Mouse (Mus musculus) myocyte (in vitro differentiated cells): ENCODE data around the gene Ankmy1. TPM values are rescaled to one million over a fixed set of nuclear protein-coding genes. Genes with fewer than 3 reads are reported as not detected.

Experiments
- H3K27me3 ChIP-seq: one replicate; pipeline ENCODE4 v1.6.1; 2011; ENCODE audit not compliant: control insufficient read depth, insufficient read depth, insufficient read length
- H3K36me3 ChIP-seq: one replicate; pipeline ENCODE4 v1.6.1; 2011; ENCODE audit not compliant: control insufficient read depth, insufficient read depth
- H3K4me2 ChIP-seq: one replicate; pipeline ENCODE4 v1.6.1; 2011; ENCODE audit warnings: low read depth, control low read depth
- H3K4me3 ChIP-seq: one replicate; pipeline ENCODE4 v1.5.1; 2011; ENCODE audit warnings: mild to moderate bottlenecking, control low read depth, moderate library complexity
- H3K79me2 ChIP-seq: one replicate; pipeline ENCODE4 v1.6.1; 2011; ENCODE audit not compliant: control insufficient read depth, insufficient read depth
- H3ac ChIP-seq: one replicate; pipeline ENCODE4 v1.6.1; 2011; ENCODE audit not compliant: control insufficient read depth, insufficient read length
- CEBPB ChIP-seq: IDR thresholded peaks from 2 replicates; pipeline ENCODE4 v1.6.1; 2011; ENCODE audit warnings: mild to moderate bottlenecking, moderate library complexity; ENCODE audit not compliant: poor library complexity, insufficient read depth, severe bottlenecking
- E2F4 ChIP-seq: IDR thresholded peaks from one replicate; pipeline ENCODE4 v1.6.1; 2011; ENCODE audit warnings: mild to moderate bottlenecking, control low read depth, moderate library complexity; ENCODE audit not compliant: insufficient read depth
- MAX ChIP-seq: IDR thresholded peaks from one replicate; pipeline ENCODE4 v1.6.1; 2011; ENCODE audit warnings: low read depth, mild to moderate bottlenecking, control low read depth
- MYOD1 ChIP-seq, 3 experiments: IDR thresholded peaks; one replicate each; pipeline ENCODE4 v1.6.1; 2011; ENCODE audit warnings: control low read depth in 2 of 3, low read depth in 2 of 3, mild to moderate bottlenecking in 2 of 3, moderate library complexity in 1 of 3; ENCODE audit not compliant: insufficient read length in 2 of 3, control insufficient read depth in 1 of 3
- MYOG ChIP-seq, 3 experiments: IDR thresholded peaks; one replicate each; pipeline ENCODE4 v1.6.1; 2011; ENCODE audit warnings: control low read depth in 2 of 3, low read depth in 2 of 3, mild to moderate bottlenecking in 2 of 3; ENCODE audit not compliant: insufficient read length in 2 of 3, control insufficient read depth in 1 of 3, insufficient read depth in 1 of 3
- POLR2A ChIP-seq: IDR thresholded peaks from one replicate; pipeline ENCODE4 v1.6.1; 2011; ENCODE audit warnings: low read depth, mild to moderate bottlenecking, control low read depth, moderate library complexity; ENCODE audit not compliant: insufficient read length
- POLR2AphosphoS2 ChIP-seq: IDR thresholded peaks from one replicate; pipeline ENCODE4 v1.6.1; 2011; ENCODE audit warnings: low read depth, control low read depth; ENCODE audit not compliant: insufficient read length
- REST ChIP-seq: IDR thresholded peaks from one replicate; pipeline ENCODE4 v1.6.1; 2011; ENCODE audit warnings: mild to moderate bottlenecking, control low read depth, moderate library complexity; ENCODE audit not compliant: insufficient read depth, insufficient read length
- SRF ChIP-seq: IDR thresholded peaks from one replicate; pipeline ENCODE4 v1.6.1; 2011; ENCODE audit warnings: low read depth; ENCODE audit not compliant: control insufficient read depth, insufficient read length
- TCF12 ChIP-seq: IDR thresholded peaks from one replicate; pipeline ENCODE4 v1.6.1; 2011; ENCODE audit warnings: mild to moderate bottlenecking, control low read depth; ENCODE audit not compliant: poor library complexity, insufficient read depth, severe bottlenecking
- TCF3 ChIP-seq: IDR thresholded peaks from one replicate; pipeline ENCODE4 v1.6.1; 2011; ENCODE audit warnings: low read depth, control low read depth; ENCODE audit not compliant: insufficient read length
- USF1 ChIP-seq: IDR thresholded peaks from one replicate; pipeline ENCODE4 v1.6.1; 2011; ENCODE audit warnings: low read depth, mild to moderate bottlenecking, control low read depth, moderate library complexity
- polyA plus RNA-seq: library from polyadenylated mRNA; unstranded; fragments of >200 nt; fragmentation: generic; extraction: Trizol; gene quantifications from one replicate; pipeline ENCODE4 v1.2.1, GENCODE M21; 2012; ENCODE audit warnings: missing spikeins

The Ankmy1 gene
- polyA plus RNA-seq, 1 experiment = 2.4 TPM

- Histone ChIP-seq H3K27me3 (no peaks in the 10 kb centered on the region), H3K79me2 (no peaks in the 10 kb centered on the region), H3ac (no peak overlapping the region), H3K4me3 (no peak overlapping the region), H3K4me2 (no peak overlapping the region), H3K36me3 (peaks cover 18% of the 10 kb centered on the region)
- TF ChIP-seq SRF (no peak), TCF3 (no peak), CEBPB (no peak), POLR2A (no peak), E2F4 (no peak), POLR2AphosphoS2 (no peak), REST (no peak), USF1 (no peak), TCF12 (no peak), MYOD1 (IDR thresholded peaks at IDR 0.05; ENCODE audit: control insufficient read depth in 1 of 3, insufficient read length in 2 of 3, low read depth in 2 of 3) (no peak), MYOG (IDR thresholded peaks at IDR 0.05; ENCODE audit: control insufficient read depth in 1 of 3, insufficient read depth in 1 of 3, insufficient read length in 2 of 3, low read depth in 2 of 3) (no peak), MAX (no peak)
These were observed 17.1 kb upstream of the Ankmy1 start for GRCm38 (mm10) chr1:92919775-92920174.

GRCm38 (mm10) chr1:92919151-92919550 is 16.4 kb upstream of the Ankmy1 start:
- Histone ChIP-seq H3K4me2 (no peak overlapping the region), H3K79me2 (no peaks in the 10 kb centered on the region), H3ac (no peak overlapping the region), H3K4me3 (no peak overlapping the region), H3K27me3 (no peaks in the 10 kb centered on the region), H3K36me3 (peaks cover 18% of the 10 kb centered on the region)
- no peak for TF ChIP-seq TCF3
- no peak for TF ChIP-seq E2F4
- no peak for TF ChIP-seq POLR2A
- TF ChIP-seq USF1 = no peak
- TF ChIP-seq MAX = no peak
- TF ChIP-seq MYOD1 (IDR thresholded peaks at IDR 0.05; ENCODE audit: control insufficient read depth in 1 of 3, insufficient read length in 2 of 3, low read depth in 2 of 3) = no peak
- TF ChIP-seq TCF12 = no peak
- TF ChIP-seq POLR2AphosphoS2 = no peak
- no peak for TF ChIP-seq REST
- no peak for TF ChIP-seq CEBPB
- TF ChIP-seq MYOG (IDR thresholded peaks at IDR 0.05; ENCODE audit: control insufficient read depth in 1 of 3, insufficient read depth in 1 of 3, insufficient read length in 2 of 3, low read depth in 2 of 3) = no peak
- no peak for TF ChIP-seq SRF

- no peak overlapping the region for H3K4me3 ChIP-seq
- no peak for TF ChIP-seq POLR2A
- TF ChIP-seq CEBPB = no peak
- TF ChIP-seq TCF3 = no peak
- TF ChIP-seq E2F4 = no peak
- no peak for TF ChIP-seq REST
- no peak for TF ChIP-seq TCF12
- no peak for TF ChIP-seq POLR2AphosphoS2
- no peak for TF ChIP-seq MAX
- no peaks in the 10 kb centered on the region for H3K27me3 ChIP-seq
- peaks cover 18% of the 10 kb centered on the region for H3K36me3 ChIP-seq
- H3K79me2 ChIP-seq = no peaks in the 10 kb centered on the region
- H3K4me2 ChIP-seq = no peak overlapping the region
- no peak overlapping the region for H3ac ChIP-seq
These were observed 14.0 kb upstream of the Ankmy1 start for GRCm38 (mm10) chr1:92916725-92917124.

GRCm38 (mm10) chr1:92914993-92915392 is 12.3 kb upstream of the Ankmy1 start:
- peaks cover 11% of the 10 kb centered on the region for H3K36me3 ChIP-seq
- no peak overlapping the region for H3K4me2 ChIP-seq
- no peaks in the 10 kb centered on the region for H3K27me3 ChIP-seq
- no peak overlapping the region for H3ac ChIP-seq
- no peak for TF ChIP-seq SRF
- no peak for TF ChIP-seq MAX
- TF ChIP-seq TCF12 = no peak
- TF ChIP-seq REST = no peak
- TF ChIP-seq MYOG (IDR thresholded peaks at IDR 0.05; ENCODE audit: control insufficient read depth in 1 of 3, insufficient read depth in 1 of 3, insufficient read length in 2 of 3, low read depth in 2 of 3) = no peak
- no peak for TF ChIP-seq MYOD1 (IDR thresholded peaks at IDR 0.05; ENCODE audit: control insufficient read depth in 1 of 3, insufficient read length in 2 of 3, low read depth in 2 of 3)
- no peak for TF ChIP-seq TCF3
- no peak for TF ChIP-seq POLR2AphosphoS2
- no peak for TF ChIP-seq POLR2A
- H3K79me2 ChIP-seq = peaks cover 1% of the 10 kb centered on the region
- no peak overlapping the region for H3K4me3 ChIP-seq

- H3K27me3 ChIP-seq = no peaks in the 10 kb centered on the region
- no peak overlapping the region for H3ac ChIP-seq
- no peak overlapping the region for H3K4me3 ChIP-seq
- peaks cover 9% of the 10 kb centered on the region for H3K79me2 ChIP-seq
- H3K36me3 ChIP-seq = peaks cover 11% of the 10 kb centered on the region
- TF ChIP-seq SRF = no peak
- TF ChIP-seq E2F4 = no peak
- no peak for TF ChIP-seq POLR2AphosphoS2
- no peak for TF ChIP-seq CEBPB
- TF ChIP-seq MYOG (IDR thresholded peaks at IDR 0.05; ENCODE audit: control insufficient read depth in 1 of 3, insufficient read depth in 1 of 3, insufficient read length in 2 of 3, low read depth in 2 of 3) = no peak
- TF ChIP-seq TCF3 = no peak
- TF ChIP-seq TCF12 = no peak
- no peak for TF ChIP-seq POLR2A
- no peak for TF ChIP-seq USF1
- no peak for TF ChIP-seq MYOD1 (IDR thresholded peaks at IDR 0.05; ENCODE audit: control insufficient read depth in 1 of 3, insufficient read length in 2 of 3, low read depth in 2 of 3)
- TF ChIP-seq REST = no peak
- TF ChIP-seq MAX = no peak
- no peak overlapping the region for H3K4me2 ChIP-seq
These were observed 11.5 kb upstream of the Ankmy1 start for GRCm38 (mm10) chr1:92914239-92914638.
